19 mouse cellular contexts compared by ENCODE assay signal in the genomic region with DNA sequence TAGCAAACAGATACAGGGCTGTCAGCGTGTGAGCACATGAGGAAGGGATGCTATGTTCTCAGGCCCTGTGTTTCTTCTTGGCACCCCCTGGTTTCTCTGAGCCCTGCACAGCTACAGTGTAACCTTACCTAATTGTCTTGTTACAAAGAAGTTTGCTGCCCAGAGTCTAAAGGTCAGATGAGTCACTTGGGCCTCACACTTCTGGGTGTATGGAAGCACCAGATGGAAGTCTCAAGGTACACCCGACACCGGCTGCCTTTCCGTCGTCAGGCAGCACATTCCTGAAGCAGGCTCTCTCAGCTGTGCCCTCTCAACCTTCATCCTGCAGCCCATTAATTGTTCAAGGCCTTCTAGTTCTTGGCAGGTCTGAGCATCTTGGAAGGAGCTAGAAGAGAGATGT. TPM values are rescaled to one million over a fixed set of nuclear protein-coding genes. Genes with fewer than 3 reads are reported as not detected.
A peak's percentile ranks its signal among the peaks of the same experiment; 100 is the strongest.
DNase-seq lines count a peak whose midpoint lies in the region; ATAC-seq and TF ChIP-seq lines count a peak whose summit lies in the region.
"Had no signal": no experiment of that assay in that cellular context is flagged by ENCODE, and none has a peak within 500 bp of the region (broad histone marks: within the 10 kb centered on the region; RNA-seq: fewer than 3 reads in every experiment).

No protein-coding gene starts in this region.

- H3K4me2 ChIP-seq in intestine, embryonic 16.5 days (ENCODE audit: low read depth, low read length), result peak overlapping the region; percentile 30
- no peak overlapping the region for H3K4me2 ChIP-seq in kidney, postnatal 0 days (ENCODE audit: low read length)
- H3K4me2 ChIP-seq in stomach, postnatal 0 days (replicated peaks; ENCODE audit: low read depth), result no peak overlapping the region
- H3K4me2 ChIP-seq: embryonic facial prominence, embryonic 15.5 days; forebrain, embryonic 13.5 days; neural tube, embryonic 12.5 days had no signal

- no peak for TF ChIP-seq EP300 in stomach, postnatal 0 days (optimal IDR thresholded peaks at IDR 0.05)

- H3K4me1 ChIP-seq in intestine, embryonic 16.5 days (ENCODE audit: control insufficient read depth, insufficient read depth, low read length), result peaks cover 50% of the 10 kb centered on the region
- peaks cover 5% of the 10 kb centered on the region; the same call in 1 of the 2 replicates for H3K4me1 ChIP-seq in kidney, postnatal 0 days (replicated peaks; ENCODE audit: insufficient read depth, low read length)
- H3K4me1 ChIP-seq in stomach, postnatal 0 days (replicated peaks; ENCODE audit: control insufficient read depth, insufficient read depth), result no peaks in the 10 kb centered on the region
- H3K4me1 ChIP-seq: neural tube, embryonic 12.5 days had no signal

- H3K36me3 ChIP-seq in intestine, embryonic 16.5 days (ENCODE audit: control insufficient read depth, insufficient read depth, low read length), result no peaks in the 10 kb centered on the region
- H3K36me3 ChIP-seq in kidney, postnatal 0 days (ENCODE audit: insufficient read depth, low read length), result no peaks in the 10 kb centered on the region
- H3K36me3 ChIP-seq in stomach, postnatal 0 days (ENCODE audit: control insufficient read depth, insufficient read depth, low read length), result no peaks in the 10 kb centered on the region
- H3K36me3 ChIP-seq: embryonic facial prominence, embryonic 15.5 days; neural tube, embryonic 12.5 days had no signal

- H3K4me3 ChIP-seq in intestine, embryonic 16.5 days (ENCODE audit: low read length), result no peak overlapping the region
- no peak overlapping the region for H3K4me3 ChIP-seq in kidney, postnatal 0 days (replicated peaks; ENCODE audit: low read depth, low read length)
- no peak overlapping the region for H3K4me3 ChIP-seq in stomach, postnatal 0 days (ENCODE audit: low read depth, low read length)
- H3K4me3 ChIP-seq: embryonic facial prominence, embryonic 15.5 days; forebrain, embryonic 13.5 days; neural tube, embryonic 12.5 days had no signal

- H3K9ac ChIP-seq in intestine, embryonic 16.5 days (ENCODE audit: low read depth, low read length), result 0 out of 2 replicates have a peak overlapping the region, but pooled peaks have one; percentile 3
- no peak overlapping the region for H3K9ac ChIP-seq in kidney, postnatal 0 days (ENCODE audit: low read depth, low read length)
- no peak overlapping the region for H3K9ac ChIP-seq in stomach, postnatal 0 days (ENCODE audit: low read length)
- H3K9ac ChIP-seq: embryonic facial prominence, embryonic 15.5 days; forebrain, embryonic 13.5 days; liver, embryonic 14.5 days; neural tube, embryonic 12.5 days had no signal

- 36% methylated on average over 5 of the region's 5 CpGs for WGBS in intestine, embryonic 16.5 days
- 21% methylated on average over 5 of the region's 5 CpGs for WGBS in kidney, postnatal 0 days
- 29% methylated on average over 5 of the region's 5 CpGs for WGBS in stomach, postnatal 0 days

- H3K27ac ChIP-seq in intestine, embryonic 16.5 days (ENCODE audit: low read length), result peak overlapping the region; percentile 74
- H3K27ac ChIP-seq in kidney, postnatal 0 days, result peak overlapping the region; percentile 37
- peak overlapping the region; percentile 85 for H3K27ac ChIP-seq in stomach, postnatal 0 days (replicated peaks)
- H3K27ac ChIP-seq: forebrain, embryonic 13.5 days; hindbrain, postnatal 0 days; liver, embryonic 14.5 days; macrophage; neural tube, embryonic 12.5 days had no signal

- peak; percentile 20 for DNase-seq in embryo, embryonic 9.5 days (ENCODE audit: extremely low spot score)
- no peak for DNase-seq in embryo, embryonic 11 days
- peak; percentile 47 for DNase-seq in kidney, postnatal 0 days (ENCODE audit: low spot score)
- DNase-seq in stomach, postnatal 0 days (ENCODE audit: low spot score), result peak; percentile 68
- DNase-seq in retina, postnatal 1 day, result no peak
- DNase-seq in spleen, postnatal 14 days (ENCODE audit: low spot score in 2 of 2), result no peak
- no peak for DNase-seq in right cerebral cortex, postnatal 14 days
- DNase-seq: cerebellum, postnatal 25 days; heart, postnatal 14 days; thymus, postnatal 14 days had no signal

- ATAC-seq in intestine, embryonic 16.5 days, result peak; percentile 82
- peak; percentile 60 for ATAC-seq in kidney, postnatal 0 days (replicated peaks; ENCODE audit: low FRiP score, low read depth)
- peak; percentile 55 for ATAC-seq in stomach, postnatal 0 days (ENCODE audit: low FRiP score, low TSS enrichment)
- ATAC-seq: activated CD4-positive, CD25-positive, alpha-beta regulatory T cell, adult 4 months; forebrain, embryonic 13.5 days; hindbrain, postnatal 0 days; midbrain, embryonic 16.5 days had no signal

- no peaks in the 10 kb centered on the region for H3K27me3 ChIP-seq in intestine, embryonic 16.5 days (replicated peaks; ENCODE audit: control insufficient read depth, insufficient read depth, low read length)
- no peaks in the 10 kb centered on the region for H3K27me3 ChIP-seq in kidney, postnatal 0 days (ENCODE audit: insufficient read depth, low read length)
- H3K27me3 ChIP-seq in stomach, postnatal 0 days (ENCODE audit: control insufficient read depth, insufficient read depth, low read length), result no peaks in the 10 kb centered on the region
- H3K27me3 ChIP-seq: embryonic facial prominence, embryonic 15.5 days; neural tube, embryonic 12.5 days had no signal

- H3K9me3 ChIP-seq in intestine, embryonic 16.5 days (ENCODE audit: control insufficient read depth, low read length), result no peaks in the 10 kb centered on the region
- H3K9me3 ChIP-seq in kidney, postnatal 0 days (replicated peaks; ENCODE audit: low read length), result no peaks in the 10 kb centered on the region
- H3K9me3 ChIP-seq in stomach, postnatal 0 days (ENCODE audit: control insufficient read depth, low read length), result no peaks in the 10 kb centered on the region
- H3K9me3 ChIP-seq: embryonic facial prominence, embryonic 15.5 days; forebrain, embryonic 13.5 days; neural tube, embryonic 12.5 days had no signal

- no peak for TF ChIP-seq CTCF in kidney, postnatal 0 days (IDR thresholded peaks at IDR 0.05; ENCODE audit: low read depth)
- TF ChIP-seq CTCF in stomach, postnatal 0 days (IDR thresholded peaks at IDR 0.05; ENCODE audit: low read depth), result no peak

RNA-seq across cellular contexts. Expression of a gene that starts 11.6 kb away (rescaled TPM):
- 170 and 181 TPM in 2 replicates for polyA plus RNA-seq in intestine, embryonic 16.5 days (2015; fragmentation: Nextera tagmentation; extraction: Ambion mirVana)
- 74.0 and 89.3 TPM in 2 replicates for polyA plus RNA-seq in kidney, postnatal 0 days (2015; fragmentation: Nextera tagmentation; extraction: Ambion mirVana)
- polyA plus RNA-seq in stomach, postnatal 0 days (2015; fragmentation: Nextera tagmentation; extraction: Ambion mirVana), result 118 and 131 TPM in 2 replicates

RNA-seq across cellular contexts. Expression of a gene that starts 41.4 kb away (rescaled TPM):
- polyA plus RNA-seq in intestine, embryonic 16.5 days (2015; fragmentation: Nextera tagmentation; extraction: Ambion mirVana), result 8.4 and 10.6 TPM in 2 replicates
- polyA plus RNA-seq in kidney, postnatal 0 days (2015; fragmentation: Nextera tagmentation; extraction: Ambion mirVana), result 10.5 and 15.1 TPM in 2 replicates
- polyA plus RNA-seq in stomach, postnatal 0 days (2015; fragmentation: Nextera tagmentation; extraction: Ambion mirVana), result 13.8 and 14.2 TPM in 2 replicates

Comparison
In these comparisons a context has a peak if more than half of its experiments do, and no peak if none do; other contexts are left out.
1. DNase-seq: peak in embryo, embryonic 9.5 days (single experiment), kidney, postnatal 0 days (single experiment) and stomach, postnatal 0 days (single experiment); none in embryo, embryonic 11 days (single experiment), retina, postnatal 1 day (single experiment), spleen, postnatal 14 days (0 of 2) and right cerebral cortex, postnatal 14 days (single experiment).
2. Peak in every context shown above with its lines, with median percentiles within 50 percentile points of each other: ATAC-seq and H3K27ac ChIP-seq.